Mouse (Mus musculus) MEL (cell line): ENCODE measurements at regions not wholly inside any gene's neighbourhood (a gene's known extent, or its start where the extent isn't known, plus 50 kb on each side); places are given as distances from the start of the nearest gene placed in this dataset.

ENCODE experiments used
- BHLHE40 ChIP-seq: IDR thresholded peaks from 2 replicates; pipeline ENCODE4 v1.6.1; 2012; ENCODE audit warnings: low read depth, mild to moderate bottlenecking, inconsistent platforms, low read length, improper control_type of control experiment, borderline replicate concordance
- CHD1 ChIP-seq: IDR thresholded peaks from 2 replicates; pipeline ENCODE4 v1.6.1; 2012; ENCODE audit warnings: low read depth, mild to moderate bottlenecking, inconsistent platforms, low read length, improper control_type of control experiment
- CHD2 ChIP-seq: IDR thresholded peaks from 2 replicates; pipeline ENCODE4 v1.6.1; 2011; ENCODE audit warnings: low read length, improper control_type of control experiment
- CTCF ChIP-seq, 3 experiments: IDR thresholded peaks in 2 of 3; conservative IDR thresholded peaks in 1 of 3; 2 replicates each; pipeline ENCODE4 v1.5.1; 2011 to 2012; ENCODE audit warnings: low read length in 3 of 3, low read depth in 2 of 3, mild to moderate bottlenecking in 2 of 3, improper control_type of control experiment in 1 of 3, inconsistent platforms in 1 of 3, mixed read lengths in 1 of 3, moderate library complexity in 1 of 3; ENCODE audit not compliant: control insufficient read depth in 1 of 3, insufficient read depth in 1 of 3, poor library complexity in 1 of 3, severe bottlenecking in 1 of 3
- EP300 ChIP-seq, 2 experiments: IDR thresholded peaks; 2 replicates each; pipeline ENCODE4 v1.6.1; 2011; ENCODE audit warnings: improper control_type of control experiment in 2 of 2, low read length in 2 of 2, low read depth in 1 of 2, mild to moderate bottlenecking in 1 of 2
- GABPA ChIP-seq: IDR thresholded peaks from 2 replicates; pipeline ENCODE4 v1.6.1; 2012; ENCODE audit warnings: low read depth, mild to moderate bottlenecking, inconsistent platforms, low read length, improper control_type of control experiment, moderate library complexity
- GATA1 ChIP-seq: IDR thresholded peaks from 2 replicates; pipeline ENCODE4 v1.6.1; 2011; ENCODE audit warnings: low read depth, low read length, improper control_type of control experiment
- MAFK ChIP-seq: IDR thresholded peaks from 2 replicates; pipeline ENCODE4 v1.6.1; 2011; ENCODE audit warnings: low read depth, mild to moderate bottlenecking, low read length, improper control_type of control experiment, borderline replicate concordance
- MYC ChIP-seq: IDR thresholded peaks from 2 replicates; pipeline ENCODE4 v1.6.1; 2011; ENCODE audit warnings: low read depth, mild to moderate bottlenecking, low read length, improper control_type of control experiment, moderate library complexity
- POLR2A ChIP-seq, 2 experiments: IDR thresholded peaks; 2 replicates each; pipeline ENCODE4 v1.6.1; 2011 to 2012; ENCODE audit warnings: low read length in 2 of 2, mild to moderate bottlenecking in 2 of 2, control low read depth in 1 of 2, improper control_type of control experiment in 1 of 2, low read depth in 1 of 2, moderate library complexity in 1 of 2; ENCODE audit not compliant: control insufficient read depth in 1 of 2, insufficient read depth in 1 of 2, poor library complexity in 1 of 2
- SIN3A ChIP-seq: IDR thresholded peaks from 2 replicates; pipeline ENCODE4 v1.6.1; 2012; ENCODE audit warnings: low read length, improper control_type of control experiment, inconsistent platforms
- TCF12 ChIP-seq: IDR thresholded peaks from 2 replicates; pipeline ENCODE4 v1.6.1; 2014; ENCODE audit warnings: low read depth, mild to moderate bottlenecking, inconsistent platforms, low read length, improper control_type of control experiment, moderate library complexity
- USF2 ChIP-seq, 2 experiments: IDR thresholded peaks; 2 replicates each; pipeline ENCODE4 v1.6.1; 2011 to 2012; ENCODE audit warnings: improper control_type of control experiment in 2 of 2, low read length in 2 of 2, borderline replicate concordance in 1 of 2, inconsistent platforms in 1 of 2, low read depth in 1 of 2, mild to moderate bottlenecking in 1 of 2; ENCODE audit not compliant: insufficient read depth in 1 of 2
- ZMIZ1 ChIP-seq: IDR thresholded peaks from 2 replicates; pipeline ENCODE4 v1.6.1; 2012; ENCODE audit warnings: low read depth, mild to moderate bottlenecking, inconsistent platforms, low read length, improper control_type of control experiment, moderate library complexity

- no peak for TF ChIP-seq BHLHE40
- no peak for TF ChIP-seq GATA1
- TF ChIP-seq USF2 (IDR thresholded peaks at IDR 0.05; ENCODE audit: borderline replicate concordance in 1 of 2, insufficient read depth in 1 of 2, low read depth in 1 of 2, low read length in 2 of 2) = no peak
- no peak for TF ChIP-seq POLR2A (IDR thresholded peaks at IDR 0.05; ENCODE audit: control insufficient read depth in 1 of 2, insufficient read depth in 1 of 2, low read depth in 1 of 2, low read length in 2 of 2, poor library complexity in 1 of 2)
- no peak for TF ChIP-seq MAFK
- no peak for TF ChIP-seq CTCF (IDR thresholded peaks at IDR 0.05 in 2 of 3, conservative IDR thresholded peaks at IDR 0.05 in 1 of 3; ENCODE audit: control insufficient read depth in 1 of 3, insufficient read depth in 1 of 3, low read depth in 2 of 3, low read length in 3 of 3, poor library complexity in 1 of 3, severe bottlenecking in 1 of 3)
- no peak for TF ChIP-seq GABPA
- TF ChIP-seq CHD1 = no peak
- TF ChIP-seq ZMIZ1 = no peak
- TF ChIP-seq MYC = no peak
- TF ChIP-seq EP300 (IDR thresholded peaks at IDR 0.05; ENCODE audit: low read depth in 1 of 2, low read length in 2 of 2) = no peak
- no peak for TF ChIP-seq TCF12
- TF ChIP-seq CHD2 = no peak
- TF ChIP-seq SIN3A = no peak
Observed at GRCm38 (mm10) chr5:148715218-148715991, 162.8 kb upstream of the Ubl3 start.
